Mouse (Mus musculus) brain, embryonic 14.5 days (tissue): ENCODE measurements around the gene Cdh1.

Experiments
- CTCF ChIP-seq: fragments of 200-500 bp; IDR thresholded peaks from 2 replicates; pipeline ENCODE4 v1.5.1; 2012; ENCODE audit warnings: inconsistent platforms, mild to moderate bottlenecking, moderate library complexity, borderline replicate concordance; ENCODE audit not compliant: insufficient read depth, insufficient read length; ENCODE audit errors: extremely low read depth
- POLR2A ChIP-seq: fragments of 200-500 bp; IDR thresholded peaks from 2 replicates; pipeline ENCODE4 v1.6.1; 2012; ENCODE audit warnings: mild to moderate bottlenecking, inconsistent platforms, borderline replicate concordance; ENCODE audit not compliant: poor library complexity, insufficient read depth, insufficient read length, severe bottlenecking; ENCODE audit errors: extremely low read depth

DNA sequence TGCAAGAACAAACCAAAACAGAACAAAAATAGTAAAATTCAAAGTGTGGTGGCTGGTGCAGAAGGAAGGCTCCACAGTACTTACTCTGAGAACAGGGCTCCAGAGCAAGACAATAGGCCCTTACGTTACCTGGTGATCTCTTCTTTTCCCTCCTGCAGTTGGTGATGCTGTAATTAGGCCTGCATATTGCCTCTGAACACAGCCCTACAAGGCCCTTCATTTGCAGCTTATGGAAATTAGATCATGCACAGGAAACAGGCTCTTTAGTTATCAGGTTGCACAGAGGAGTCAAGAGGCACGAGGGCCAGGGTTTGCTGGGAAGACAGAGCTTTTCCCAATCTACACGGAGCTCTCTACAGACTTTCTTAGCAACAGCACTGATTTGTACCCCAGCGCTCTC lies 111.1 kb downstream of the Cdh1 start:
- TF ChIP-seq CTCF (no peak), POLR2A (no peak)
